Mouse (Mus musculus): ENCODE measurements around the gene Rsph9. TPM values are rescaled to one million over a fixed set of nuclear protein-coding genes. Genes with fewer than 3 reads are reported as not detected.

Rsph9 gene
- polyA plus RNA-seq, 1 experiment from 2014 or later: 51.9 TPM

- H3K4me3 ChIP-seq: no peak overlapping the region
- H3K4me2 ChIP-seq: no peak overlapping the region
- H3K27ac ChIP-seq: no peak overlapping the region
- H3K9me3 ChIP-seq: no peaks in the 10 kb centered on the region
- H3K27me3 ChIP-seq (replicated peaks): no peaks in the 10 kb centered on the region
- WGBS: 16% methylated on average over 12 of the region's 12 CpGs
- no peak overlapping the region for H3K9ac ChIP-seq
- H3K36me3 ChIP-seq (replicated peaks): peaks cover 17% of the 10 kb centered on the region
- peaks cover 5% of the 10 kb centered on the region; the same call in 1 of the 2 replicates for H3K4me1 ChIP-seq
- peak; percentile 59 for ATAC-seq (replicated peaks)
Observed at GRCm38 (mm10) chr17:46132058-46132718, 11.8 kb downstream of the Rsph9 start.

- Histone ChIP-seq H3K4me3 (no peak overlapping the region), H3K27me3 (replicated peaks) (no peaks in the 10 kb centered on the region), H3K27ac (no peak overlapping the region), H3K9ac (no peak overlapping the region), H3K4me2 (no peak overlapping the region), H3K4me1 (peaks cover 5% of the 10 kb centered on the region; the same call in 1 of the 2 replicates), H3K9me3 (no peaks in the 10 kb centered on the region), H3K36me3 (replicated peaks) (peaks cover 37% of the 10 kb centered on the region)
- 82% methylated on average over 13 of the region's 13 CpGs for WGBS
- ATAC-seq (replicated peaks): no peak
Observed at GRCm38 (mm10) chr17:46129741-46130498, 14.1 kb downstream of the Rsph9 start.

GRCm38 (mm10) chr17:46127814-46128493 is 16.1 kb downstream of the Rsph9 start:
- no peak for ATAC-seq (replicated peaks)
- Histone ChIP-seq H3K9ac (no peak overlapping the region), H3K27ac (no peak overlapping the region), H3K4me2 (no peak overlapping the region), H3K27me3 (replicated peaks) (no peaks in the 10 kb centered on the region), H3K4me1 (peaks cover 5% of the 10 kb centered on the region; the same call in 1 of the 2 replicates), H3K36me3 (replicated peaks) (peaks cover 55% of the 10 kb centered on the region), H3K9me3 (no peaks in the 10 kb centered on the region), H3K4me3 (no peak overlapping the region)
- WGBS: 84% methylated on average over 6 of the region's 6 CpGs

GRCm38 (mm10) chr17:46126608-46127007 is 17.4 kb downstream of the Rsph9 start:
- no peak overlapping the region for H3K9ac ChIP-seq
- H3K27me3 ChIP-seq (replicated peaks): no peaks in the 10 kb centered on the region
- H3K9me3 ChIP-seq: no peaks in the 10 kb centered on the region
- H3K36me3 ChIP-seq (replicated peaks): peaks cover 65% of the 10 kb centered on the region
- ATAC-seq (replicated peaks): no peak
- H3K4me3 ChIP-seq: no peak overlapping the region
- no peaks in the 10 kb centered on the region for H3K4me1 ChIP-seq
- no peak overlapping the region for H3K4me2 ChIP-seq
- 89% methylated on average over 6 of the region's 6 CpGs for WGBS
- H3K27ac ChIP-seq: no peak overlapping the region

GRCm38 (mm10) chr17:46123953-46124700 is 19.9 kb downstream of the Rsph9 start:
- H3K36me3 ChIP-seq (replicated peaks): peaks cover 69% of the 10 kb centered on the region
- H3K27me3 ChIP-seq (replicated peaks): no peaks in the 10 kb centered on the region
- no peak overlapping the region for H3K4me2 ChIP-seq
- 92% methylated on average over 12 of the region's 12 CpGs for WGBS
- H3K9me3 ChIP-seq: no peaks in the 10 kb centered on the region
- no peak for ATAC-seq (replicated peaks)
- no peak overlapping the region for H3K9ac ChIP-seq
- H3K27ac ChIP-seq: no peak overlapping the region
- no peak overlapping the region for H3K4me3 ChIP-seq
- no peaks in the 10 kb centered on the region for H3K4me1 ChIP-seq

- no peak for ATAC-seq (replicated peaks)
- H3K4me3 ChIP-seq: no peak overlapping the region
- WGBS: 94% methylated on average over 4 of the region's 4 CpGs
Observed at GRCm38 (mm10) chr17:46123285-46123684, 20.7 kb downstream of the Rsph9 start.

GRCm38 (mm10) chr17:46122791-46123190 is 21.2 kb downstream of the Rsph9 start:
- H3K4me3 ChIP-seq: no peak overlapping the region
- no peak for ATAC-seq (replicated peaks)
- H3K27ac ChIP-seq: no peak overlapping the region
- H3K27me3 ChIP-seq (replicated peaks): no peaks in the 10 kb centered on the region
- no peak overlapping the region for H3K9ac ChIP-seq
- no peak overlapping the region for H3K4me2 ChIP-seq
- no peaks in the 10 kb centered on the region for H3K9me3 ChIP-seq
- WGBS: 97% methylated on average over 4 of the region's 4 CpGs
- peaks cover 61% of the 10 kb centered on the region for H3K36me3 ChIP-seq (replicated peaks)
- H3K4me1 ChIP-seq: no peaks in the 10 kb centered on the region

More at GRCm38 (mm10) chr17:46123285-46123684, 20.7 kb downstream of the Rsph9 start:
- H3K27me3 ChIP-seq (replicated peaks): no peaks in the 10 kb centered on the region
- H3K36me3 ChIP-seq (replicated peaks): peaks cover 62% of the 10 kb centered on the region
- no peaks in the 10 kb centered on the region for H3K9me3 ChIP-seq
- no peak overlapping the region for H3K9ac ChIP-seq
- no peaks in the 10 kb centered on the region for H3K4me1 ChIP-seq
- no peak overlapping the region for H3K4me2 ChIP-seq
- H3K27ac ChIP-seq: no peak overlapping the region

- no peak overlapping the region for H3K27ac ChIP-seq
- H3K27me3 ChIP-seq (replicated peaks): no peaks in the 10 kb centered on the region
- H3K9me3 ChIP-seq: no peaks in the 10 kb centered on the region
- no peak overlapping the region for H3K9ac ChIP-seq
- ATAC-seq (replicated peaks): no peak
- no peak overlapping the region for H3K4me3 ChIP-seq
- WGBS: 91% methylated on average over 10 of the region's 10 CpGs
- H3K36me3 ChIP-seq (replicated peaks): peaks cover 39% of the 10 kb centered on the region
- no peak overlapping the region for H3K4me2 ChIP-seq
- no peaks in the 10 kb centered on the region for H3K4me1 ChIP-seq
Observed at GRCm38 (mm10) chr17:46119641-46120040, 24.4 kb downstream of the Rsph9 start.

- Histone ChIP-seq H3K4me3 (no peak overlapping the region), H3K36me3 (replicated peaks) (peaks cover 28% of the 10 kb centered on the region), H3K4me1 (no peaks in the 10 kb centered on the region; the same call in 1 of the 2 replicates), H3K9me3 (no peaks in the 10 kb centered on the region), H3K9ac (no peak overlapping the region), H3K27ac (no peak overlapping the region), H3K27me3 (replicated peaks) (no peaks in the 10 kb centered on the region), H3K4me2 (no peak overlapping the region)
- ATAC-seq (replicated peaks): no peak
- 60% methylated on average over 4 of the region's 4 CpGs for WGBS
Observed at GRCm38 (mm10) chr17:46118423-46118850, 25.6 kb downstream of the Rsph9 start.

- Histone ChIP-seq H3K36me3 (replicated peaks) (peaks cover 22% of the 10 kb centered on the region; the same call in 1 of the 2 replicates), H3K4me2 (no peak overlapping the region), H3K27me3 (replicated peaks) (no peaks in the 10 kb centered on the region), H3K27ac (no peak overlapping the region), H3K9me3 (no peaks in the 10 kb centered on the region), H3K9ac (no peak overlapping the region), H3K4me1 (peaks cover under 1% of the 10 kb centered on the region; the same call in 1 of the 2 replicates), H3K4me3 (no peak overlapping the region)
- no peak for ATAC-seq (replicated peaks)
- 86% methylated on average over 13 of the region's 13 CpGs for WGBS
Observed at GRCm38 (mm10) chr17:46117623-46118422, 26.2 kb downstream of the Rsph9 start.

- WGBS: 83% methylated on average over 3 of the region's 3 CpGs
- H3K4me2 ChIP-seq: no peak overlapping the region
Observed at GRCm38 (mm10) chr17:46116881-46117280, 27.1 kb downstream of the Rsph9 start.

More at GRCm38 (mm10) chr17:46116881-46117280, 27.1 kb downstream of the Rsph9 start:
- Histone ChIP-seq H3K36me3 (replicated peaks) (peaks cover 15% of the 10 kb centered on the region; the same call in 1 of the 2 replicates), H3K4me1 (peaks cover 10% of the 10 kb centered on the region), H3K27ac (no peak overlapping the region), H3K4me3 (no peak overlapping the region), H3K27me3 (replicated peaks) (no peaks in the 10 kb centered on the region), H3K9me3 (no peaks in the 10 kb centered on the region), H3K9ac (no peak overlapping the region)
- no peak for ATAC-seq (replicated peaks)

Measured in midbrain, embryonic 15.5 days (tissue).